Mouse (Mus musculus) MEL (cell line): ENCODE measurements at regions not wholly inside any gene's neighbourhood (a gene's known extent, or its start where the extent isn't known, plus 50 kb on each side); places are given as distances from the start of the nearest gene placed in this dataset.

Experiments used
- DNase-seq: peaks from one replicate; pipeline ENCODE4 v3.0.0; 2011; ENCODE audit warnings: low read depth, low spot score
- H3K27ac ChIP-seq: 2 replicates; pipeline ENCODE4 v1.5.1; 2012; ENCODE audit warnings: low read depth, mild to moderate bottlenecking, control low read depth, low read length, moderate library complexity; ENCODE audit not compliant: control insufficient read depth
- H3K27me3 ChIP-seq, 2 experiments: fragments of 150-350 bp in 1 of 2; sonication (generic) in 1 of 2; 2 replicates each; pipeline ENCODE4 v1.6.1; 2012; ENCODE audit warnings: low read length in 2 of 2, mild to moderate bottlenecking in 2 of 2, improper control_type of control experiment in 1 of 2, moderate library complexity in 1 of 2; ENCODE audit not compliant: insufficient read depth in 2 of 2, control insufficient read depth in 1 of 2
- H3K36me3 ChIP-seq, 2 experiments: 2 replicates each; pipeline ENCODE4 v1.6.1; 2012 to 2014; ENCODE audit warnings: low read length in 2 of 2, improper control_type of control experiment in 1 of 2, inconsistent platforms in 1 of 2, mild to moderate bottlenecking in 1 of 2; ENCODE audit not compliant: insufficient read depth in 2 of 2, control insufficient read depth in 1 of 2
- H3K4me1 ChIP-seq, 2 experiments: fragments of 150-350 bp in 1 of 2; sonication (generic) in 1 of 2; 2 replicates each; pipeline ENCODE4 v1.6.1; 2012; ENCODE audit warnings: low read length in 2 of 2, improper control_type of control experiment in 1 of 2, mild to moderate bottlenecking in 1 of 2; ENCODE audit not compliant: insufficient read depth in 2 of 2, control insufficient read depth in 1 of 2
- H3K4me3 ChIP-seq, 2 experiments: fragments of 150-350 bp in 1 of 2; sonication (generic) in 1 of 2; 2 replicates each; pipeline ENCODE4 v1.5.1; 2012; ENCODE audit warnings: low read depth in 2 of 2, low read length in 2 of 2, mild to moderate bottlenecking in 2 of 2, moderate library complexity in 2 of 2, control low read depth in 1 of 2, improper control_type of control experiment in 1 of 2; ENCODE audit not compliant: control insufficient read depth in 1 of 2, insufficient read depth in 1 of 2
- H3K79me2 ChIP-seq: 2 replicates; pipeline ENCODE4 v1.6.1; 2012; ENCODE audit warnings: mild to moderate bottlenecking, low read length, moderate library complexity; ENCODE audit not compliant: control insufficient read depth, poor library complexity, insufficient read depth
- H3K9ac ChIP-seq: 2 replicates; pipeline ENCODE4 v1.6.1; 2012; ENCODE audit warnings: low read depth, mild to moderate bottlenecking, control low read depth, low read length, moderate library complexity; ENCODE audit not compliant: control insufficient read depth, poor library complexity, severe bottlenecking
- H3K9me3 ChIP-seq: fragments of 150-350 bp; sonication (generic); replicated peaks from 2 replicates; pipeline ENCODE4 v1.6.1; 2012; ENCODE audit warnings: mild to moderate bottlenecking, low read length, improper control_type of control experiment, moderate library complexity; ENCODE audit not compliant: insufficient read depth
- CHD1 ChIP-seq: IDR thresholded peaks from 2 replicates; pipeline ENCODE4 v1.6.1; 2012; ENCODE audit warnings: low read depth, mild to moderate bottlenecking, inconsistent platforms, low read length, improper control_type of control experiment
- CTCF ChIP-seq, 3 experiments: IDR thresholded peaks in 2 of 3; conservative IDR thresholded peaks in 1 of 3; 2 replicates each; pipeline ENCODE4 v1.5.1; 2011 to 2012; ENCODE audit warnings: low read length in 3 of 3, low read depth in 2 of 3, mild to moderate bottlenecking in 2 of 3, improper control_type of control experiment in 1 of 3, inconsistent platforms in 1 of 3, mixed read lengths in 1 of 3, moderate library complexity in 1 of 3; ENCODE audit not compliant: control insufficient read depth in 1 of 3, insufficient read depth in 1 of 3, poor library complexity in 1 of 3, severe bottlenecking in 1 of 3
- E2F4 ChIP-seq: IDR thresholded peaks from 2 replicates; pipeline ENCODE4 v1.6.1; 2011; ENCODE audit warnings: low read depth, low read length, improper control_type of control experiment, borderline replicate concordance
- EP300 ChIP-seq, 2 experiments: IDR thresholded peaks; 2 replicates each; pipeline ENCODE4 v1.6.1; 2011; ENCODE audit warnings: improper control_type of control experiment in 2 of 2, low read length in 2 of 2, low read depth in 1 of 2, mild to moderate bottlenecking in 1 of 2
- ETS1 ChIP-seq: IDR thresholded peaks from 2 replicates; pipeline ENCODE4 v1.6.1; 2012; ENCODE audit warnings: low read depth, mild to moderate bottlenecking, inconsistent platforms, low read length, improper control_type of control experiment, moderate library complexity
- GATA1 ChIP-seq: IDR thresholded peaks from 2 replicates; pipeline ENCODE4 v1.6.1; 2011; ENCODE audit warnings: low read depth, low read length, improper control_type of control experiment
- HCFC1 ChIP-seq: IDR thresholded peaks from 2 replicates; pipeline ENCODE4 v1.6.1; 2012; ENCODE audit warnings: low read depth, mild to moderate bottlenecking, inconsistent platforms, low read length, improper control_type of control experiment, moderate library complexity
- KAT2A ChIP-seq: conservative IDR thresholded peaks from 2 replicates; pipeline ENCODE4 v1.6.1; 2012; ENCODE audit warnings: low read depth, low read length, improper control_type of control experiment, inconsistent platforms
- MAFK ChIP-seq: IDR thresholded peaks from 2 replicates; pipeline ENCODE4 v1.6.1; 2011; ENCODE audit warnings: low read depth, mild to moderate bottlenecking, low read length, improper control_type of control experiment, borderline replicate concordance
- MAZ ChIP-seq: IDR thresholded peaks from 2 replicates; pipeline ENCODE4 v1.6.1; 2012; ENCODE audit warnings: low read depth, mild to moderate bottlenecking, inconsistent platforms, low read length, improper control_type of control experiment
- MEF2A ChIP-seq: IDR thresholded peaks from 2 replicates; pipeline ENCODE4 v1.6.1; 2014; ENCODE audit warnings: low read depth, mild to moderate bottlenecking, inconsistent platforms, low read length, improper control_type of control experiment; ENCODE audit not compliant: poor library complexity, insufficient replicate concordance, severe bottlenecking; ENCODE audit errors: extremely low read depth
- MYC ChIP-seq: IDR thresholded peaks from 2 replicates; pipeline ENCODE4 v1.6.1; 2011; ENCODE audit warnings: low read depth, mild to moderate bottlenecking, low read length, improper control_type of control experiment, moderate library complexity
- POLR2AphosphoS5 ChIP-seq: IDR thresholded peaks from 2 replicates; pipeline ENCODE4 v1.6.1; 2012; ENCODE audit warnings: low read depth, borderline replicate concordance, mild to moderate bottlenecking, inconsistent platforms, low read length, moderate library complexity, mixed read lengths
- RAD21 ChIP-seq: IDR thresholded peaks from 2 replicates; pipeline ENCODE4 v1.6.1; 2011; ENCODE audit warnings: mild to moderate bottlenecking, low read depth, low read length, improper control_type of control experiment
- RCOR1 ChIP-seq: IDR thresholded peaks from 2 replicates; pipeline ENCODE4 v1.6.1; 2012; ENCODE audit warnings: low read depth, mild to moderate bottlenecking, inconsistent platforms, low read length, improper control_type of control experiment
- TAL1 ChIP-seq: IDR thresholded peaks from 2 replicates; pipeline ENCODE4 v1.6.1; 2012; ENCODE audit warnings: mild to moderate bottlenecking, inconsistent platforms, low read length, moderate library complexity, mixed read lengths
- TCF12 ChIP-seq: IDR thresholded peaks from 2 replicates; pipeline ENCODE4 v1.6.1; 2014; ENCODE audit warnings: low read depth, mild to moderate bottlenecking, inconsistent platforms, low read length, improper control_type of control experiment, moderate library complexity
- USF1 ChIP-seq: IDR thresholded peaks from 2 replicates; pipeline ENCODE4 v1.6.1; 2014; ENCODE audit warnings: low read depth, mild to moderate bottlenecking, inconsistent platforms, low read length, improper control_type of control experiment, moderate library complexity
- ZC3H11A ChIP-seq: IDR thresholded peaks from 2 replicates; pipeline ENCODE4 v1.6.1; 2012; ENCODE audit warnings: low read depth, mild to moderate bottlenecking, inconsistent platforms, low read length, improper control_type of control experiment

- Histone ChIP-seq H3K4me3 (no peak overlapping the region), H3K9me3 (no peaks in the 10 kb centered on the region)
Observed at GRCm38 (mm10) chr13:72762481-72762880, 133.9 kb downstream of the Irx2 start.

GRCm38 (mm10) chr13:72763337-72763736 is 134.7 kb downstream of the Irx2 start:
- H3K4me3 ChIP-seq = no peak overlapping the region
- no peak overlapping the region for H3K9ac ChIP-seq
- no peaks in the 10 kb centered on the region for H3K4me1 ChIP-seq
- H3K27me3 ChIP-seq = no peaks in the 10 kb centered on the region
- TF ChIP-seq USF1 (no peak), MAFK (no peak), MAZ (no peak), MYC (no peak), TCF12 (no peak), E2F4 (no peak), KAT2A (no peak), CHD1 (no peak), ETS1 (no peak), GATA1 (no peak), RCOR1 (no peak), ZC3H11A (no peak), CTCF (IDR thresholded peaks at IDR 0.05 in 2 of 3, conservative IDR thresholded peaks at IDR 0.05 in 1 of 3; ENCODE audit: control insufficient read depth in 1 of 3, insufficient read depth in 1 of 3, low read depth in 2 of 3, low read length in 3 of 3, poor library complexity in 1 of 3, severe bottlenecking in 1 of 3) (no peak), POLR2AphosphoS5 (no peak), TAL1 (no peak), RAD21 (no peak), EP300 (IDR thresholded peaks at IDR 0.05; ENCODE audit: low read depth in 1 of 2, low read length in 2 of 2) (no peak)
- DNase-seq = no peak
- H3K79me2 ChIP-seq = no peaks in the 10 kb centered on the region
- no peaks in the 10 kb centered on the region for H3K9me3 ChIP-seq
- H3K27ac ChIP-seq = no peak overlapping the region
- H3K36me3 ChIP-seq = no peaks in the 10 kb centered on the region

More at GRCm38 (mm10) chr13:72762481-72762880, 133.9 kb downstream of the Irx2 start:
- Histone ChIP-seq H3K9ac (no peak overlapping the region), H3K27me3 (no peaks in the 10 kb centered on the region), H3K4me1 (no peaks in the 10 kb centered on the region), H3K27ac (no peak overlapping the region), H3K36me3 (no peaks in the 10 kb centered on the region), H3K79me2 (no peaks in the 10 kb centered on the region)
- TF ChIP-seq MAFK (no peak), MEF2A (no peak), HCFC1 (no peak)
- DNase-seq = no peak
